Mouse (Mus musculus) testis, adult 2 months (tissue): ENCODE measurements at regions not wholly inside any gene's neighbourhood (a gene's known extent, or its start where the extent isn't known, plus 50 kb on each side); places are given as distances from the start of the nearest gene placed in this dataset.

Experiments
- CTCF ChIP-seq: fragments of 200-500 bp; IDR thresholded peaks from 2 replicates; pipeline ENCODE4 v1.5.1; 2012; ENCODE audit warnings: low read depth, mild to moderate bottlenecking, inconsistent platforms, low read length, moderate library complexity; ENCODE audit not compliant: control insufficient read depth, insufficient read depth, insufficient replicate concordance
- POLR2A ChIP-seq: fragments of 200-500 bp; IDR thresholded peaks from 2 replicates; pipeline ENCODE4 v1.6.1; 2012; ENCODE audit warnings: low read depth, mild to moderate bottlenecking, inconsistent platforms, low read length, moderate library complexity; ENCODE audit not compliant: control insufficient read depth

DNA sequence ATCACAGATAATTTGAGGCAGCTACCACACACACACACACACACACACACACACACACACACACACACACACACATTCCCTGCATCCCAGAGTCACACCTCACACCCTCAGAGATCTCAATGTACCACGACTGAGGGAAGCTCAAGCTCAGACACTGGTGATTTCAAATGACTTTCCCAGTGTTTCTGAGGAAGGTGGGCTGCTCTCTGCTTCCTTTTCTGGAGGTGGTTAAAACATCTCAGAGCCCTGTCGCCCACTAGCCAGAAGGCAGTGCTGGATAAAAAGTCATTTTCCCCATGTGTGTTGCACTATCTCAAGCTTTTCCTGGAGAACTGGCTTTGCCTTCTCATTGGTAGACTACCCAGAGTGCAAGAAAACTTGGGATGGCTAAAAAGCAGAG lies 477.2 kb downstream of the Bmp2 start:
- TF ChIP-seq POLR2A, result no peak
- TF ChIP-seq CTCF, result no peak
